Mouse (Mus musculus): ENCODE results near the gene Uxs1.

DNA sequence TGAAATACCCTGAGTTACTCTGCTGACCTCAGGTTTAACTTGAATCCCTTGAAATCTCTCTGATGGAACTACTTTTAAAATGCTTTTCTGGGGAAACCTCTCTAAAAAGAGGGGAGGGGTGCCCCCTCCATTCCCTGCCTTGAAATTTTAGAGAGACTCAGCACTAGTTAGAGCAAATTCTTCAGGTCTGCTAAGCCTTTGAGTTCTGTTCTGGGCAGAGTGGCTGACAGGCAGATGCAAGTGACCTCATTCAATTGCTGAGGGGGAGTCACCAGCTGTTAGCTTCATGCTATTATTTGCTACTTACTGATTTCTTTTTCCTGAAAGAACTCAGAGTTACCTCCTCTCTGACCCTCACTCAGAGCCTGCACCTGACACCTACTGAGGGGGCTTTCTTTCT is 43.5 kb upstream of the Uxs1 start:
- no peak for TF ChIP-seq GATA1 (IDR thresholded peaks at IDR 0.05; ENCODE audit: borderline replicate concordance, low read length)
- no peak for TF ChIP-seq FLI1 (IDR thresholded peaks at IDR 0.05; ENCODE audit: low read length)

All from megakaryocyte, embryonic 14.5 days (primary cell).